Mouse (Mus musculus): Measurements from ENCODE around the gene Rundc3a. TPM values are rescaled to one million over a fixed set of nuclear protein-coding genes. Genes with fewer than 3 reads are reported as not detected.
A peak's percentile ranks its signal among the peaks of the same experiment; 100 is the strongest.

Rundc3a gene
- polyA plus RNA-seq, 1 experiment from 2014 or later, result 1.7 TPM

GRCm38 (mm10) chr11:102394421-102395124 is 1.4 kb downstream of the Rundc3a start:
- Histone ChIP-seq H3K4me1 (replicated peaks) (peaks cover 29% of the 10 kb centered on the region), H3K4me3 (replicated peaks) (no peak overlapping the region), H3K4me2 (peak overlapping the region; percentile 90; the same call in 1 of the 2 replicates)

DNA sequence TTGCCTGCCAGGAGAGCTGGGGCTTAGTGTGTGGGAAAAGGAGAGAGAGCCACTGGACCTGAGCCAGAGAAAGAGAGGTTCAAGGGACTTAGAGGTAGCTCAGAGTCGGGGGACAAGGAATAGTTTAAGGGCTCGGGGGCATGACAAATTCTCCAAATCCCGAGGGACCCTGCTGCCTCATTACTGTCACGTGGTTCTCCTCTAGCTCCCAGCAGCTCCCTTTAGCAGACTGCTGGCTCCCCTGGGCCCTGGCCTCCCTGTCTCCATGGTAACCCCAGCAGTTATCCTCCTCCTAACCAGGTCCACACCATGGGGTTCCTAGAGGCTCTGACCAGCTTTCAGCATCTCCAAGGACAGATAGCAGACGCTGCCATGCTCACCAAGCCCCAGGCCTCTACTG is 2.0 kb downstream of the Rundc3a start:
- H3K4me1 ChIP-seq (replicated peaks), result peaks cover 36% of the 10 kb centered on the region
- H3K36me3 ChIP-seq, result no peaks in the 10 kb centered on the region
- no peak overlapping the region for H3K27ac ChIP-seq
- no peak overlapping the region for H3K4me2 ChIP-seq
- no peak for ATAC-seq (ENCODE audit: insufficient number of reproducible peaks, insufficient read depth, low FRiP score, low TSS enrichment, low read depth)
- H3K27me3 ChIP-seq, result peaks cover 70% of the 10 kb centered on the region
- no peak overlapping the region for H3K9ac ChIP-seq (replicated peaks)
- no peak overlapping the region for H3K4me3 ChIP-seq (replicated peaks)
- 5% methylated on average over 5 of the region's 5 CpGs for WGBS
- H3K9me3 ChIP-seq, result no peaks in the 10 kb centered on the region

More at GRCm38 (mm10) chr11:102394421-102395124, 1.4 kb downstream of the Rundc3a start:
- Histone ChIP-seq H3K9me3 (no peaks in the 10 kb centered on the region), H3K9ac (replicated peaks) (no peak overlapping the region), H3K27me3 (peaks cover 63% of the 10 kb centered on the region), H3K36me3 (no peaks in the 10 kb centered on the region), H3K27ac (no peak overlapping the region)
- ATAC-seq (ENCODE audit: insufficient number of reproducible peaks, insufficient read depth, low FRiP score, low TSS enrichment, low read depth), result no peak
- 77% methylated on average over 9 of the region's 9 CpGs for WGBS

- ATAC-seq (ENCODE audit: insufficient number of reproducible peaks, insufficient read depth, low FRiP score, low TSS enrichment, low read depth), result no peak
- H3K27me3 ChIP-seq, result peaks cover 80% of the 10 kb centered on the region
- H3K27ac ChIP-seq, result no peak overlapping the region
- no peaks in the 10 kb centered on the region for H3K9me3 ChIP-seq
- WGBS, result 56% methylated on average over 6 of the region's 6 CpGs
- no peaks in the 10 kb centered on the region for H3K36me3 ChIP-seq
- no peak overlapping the region for H3K4me3 ChIP-seq (replicated peaks)
- no peak overlapping the region for H3K4me2 ChIP-seq
- H3K4me1 ChIP-seq (replicated peaks), result peaks cover 36% of the 10 kb centered on the region
- H3K9ac ChIP-seq (replicated peaks), result no peak overlapping the region
Observed at GRCm38 (mm10) chr11:102396263-102396662, 3.1 kb downstream of the Rundc3a start.

DNA sequence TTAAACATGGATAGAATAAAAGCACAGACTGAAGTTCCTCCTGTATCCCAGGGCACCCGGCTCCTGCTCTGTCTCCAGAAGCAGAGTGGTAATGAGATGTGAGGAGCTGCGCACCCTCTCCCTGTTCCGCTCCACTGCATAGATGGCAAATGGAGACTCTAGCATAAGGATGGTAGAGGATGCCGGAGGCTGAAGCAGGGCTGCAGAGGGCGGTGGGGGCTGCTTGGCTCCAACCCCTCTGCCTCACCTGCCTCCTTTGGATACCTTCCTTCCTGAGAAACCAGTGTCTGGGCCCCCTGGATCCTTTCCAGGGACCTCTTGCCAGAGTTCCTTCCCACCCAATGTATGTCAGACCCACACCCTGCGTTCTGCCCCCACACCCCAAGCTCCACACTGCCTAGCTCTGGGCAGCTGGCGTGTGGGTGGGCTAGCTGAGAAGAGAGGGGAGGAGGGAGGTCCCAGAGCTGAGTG is 3.5 kb downstream of the Rundc3a start:
- ATAC-seq (ENCODE audit: insufficient number of reproducible peaks, insufficient read depth, low FRiP score, low TSS enrichment, low read depth), result no peak
- peaks cover 36% of the 10 kb centered on the region for H3K4me1 ChIP-seq (replicated peaks)
- 0 out of 2 replicates have a peak, but pooled peaks cover under 1% of the 10 kb centered on the region for H3K36me3 ChIP-seq
- H3K9me3 ChIP-seq, result no peaks in the 10 kb centered on the region
- H3K9ac ChIP-seq (replicated peaks), result no peak overlapping the region
- no peak overlapping the region for H3K4me2 ChIP-seq
- no peak overlapping the region for H3K27ac ChIP-seq
- H3K27me3 ChIP-seq, result peaks cover 85% of the 10 kb centered on the region
- 82% methylated on average over 7 of the region's 7 CpGs for WGBS
- no peak overlapping the region for H3K4me3 ChIP-seq (replicated peaks)

DNA sequence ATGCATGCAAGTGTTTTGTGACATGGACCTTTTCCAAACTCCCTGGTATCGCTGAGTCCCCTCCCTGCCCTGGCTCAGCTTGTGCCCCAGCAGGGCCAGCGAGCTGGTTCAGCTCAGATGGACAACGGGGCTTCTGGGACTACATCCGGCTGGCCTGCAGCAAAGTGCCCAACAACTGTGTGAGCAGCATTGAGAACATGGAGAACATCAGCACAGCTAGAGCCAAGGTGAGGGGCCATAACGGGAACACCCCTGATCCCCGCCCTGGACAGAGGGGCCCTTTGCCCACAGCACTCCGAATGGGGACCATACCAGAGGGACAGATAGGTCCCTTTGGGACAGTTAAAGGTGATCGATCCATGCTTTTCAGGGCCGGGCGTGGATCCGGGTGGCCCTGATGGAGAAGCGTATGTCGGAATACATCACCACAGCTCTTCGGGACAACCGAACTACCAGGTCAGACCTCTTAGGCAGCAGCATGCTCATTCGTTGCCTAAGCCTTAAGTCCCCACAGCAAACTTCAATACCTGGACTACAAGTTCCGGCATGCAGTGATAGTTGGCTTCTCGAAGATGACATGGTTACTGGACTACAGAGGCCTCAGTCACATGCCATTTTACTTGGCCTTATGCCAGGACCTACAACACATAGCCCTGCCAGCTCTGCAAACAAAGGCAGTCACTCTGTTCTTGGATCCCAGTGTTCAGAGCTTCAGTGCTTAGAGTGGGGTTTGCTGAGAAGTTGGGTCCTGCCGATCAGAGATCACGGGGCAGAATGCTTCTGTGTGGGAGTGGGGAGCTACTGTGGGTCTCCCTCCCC is 5.0 kb downstream of the Rundc3a start:
- no peak for ATAC-seq (ENCODE audit: insufficient number of reproducible peaks, insufficient read depth, low FRiP score, low TSS enrichment, low read depth)
- H3K4me2 ChIP-seq, result no peak overlapping the region
- H3K4me3 ChIP-seq (replicated peaks), result no peak overlapping the region
- H3K27ac ChIP-seq, result no peak overlapping the region
- H3K27me3 ChIP-seq, result peaks cover 86% of the 10 kb centered on the region
- peaks cover 15% of the 10 kb centered on the region for H3K36me3 ChIP-seq
- peaks cover 29% of the 10 kb centered on the region for H3K4me1 ChIP-seq (replicated peaks)
- WGBS, result 80% methylated on average over 20 of the region's 20 CpGs
- no peaks in the 10 kb centered on the region for H3K9me3 ChIP-seq
- no peak overlapping the region for H3K9ac ChIP-seq (replicated peaks)

GRCm38 (mm10) chr11:102399107-102399506 is 5.9 kb downstream of the Rundc3a start:
- peaks cover 24% of the 10 kb centered on the region for H3K36me3 ChIP-seq
- H3K9ac ChIP-seq (replicated peaks), result no peak overlapping the region
- peaks cover 84% of the 10 kb centered on the region for H3K27me3 ChIP-seq
- peak overlapping the region; percentile 38; the same call in 1 of the 2 replicates for H3K4me3 ChIP-seq (replicated peaks)
- no peak for ATAC-seq (ENCODE audit: insufficient number of reproducible peaks, insufficient read depth, low FRiP score, low TSS enrichment, low read depth)
- no peaks in the 10 kb centered on the region for H3K9me3 ChIP-seq
- H3K4me1 ChIP-seq (replicated peaks), result peaks cover 21% of the 10 kb centered on the region
- H3K4me2 ChIP-seq, result peak overlapping the region; percentile 59
- H3K27ac ChIP-seq, result no peak overlapping the region
- WGBS, result 11% methylated on average over 15 of the region's 15 CpGs

DNA sequence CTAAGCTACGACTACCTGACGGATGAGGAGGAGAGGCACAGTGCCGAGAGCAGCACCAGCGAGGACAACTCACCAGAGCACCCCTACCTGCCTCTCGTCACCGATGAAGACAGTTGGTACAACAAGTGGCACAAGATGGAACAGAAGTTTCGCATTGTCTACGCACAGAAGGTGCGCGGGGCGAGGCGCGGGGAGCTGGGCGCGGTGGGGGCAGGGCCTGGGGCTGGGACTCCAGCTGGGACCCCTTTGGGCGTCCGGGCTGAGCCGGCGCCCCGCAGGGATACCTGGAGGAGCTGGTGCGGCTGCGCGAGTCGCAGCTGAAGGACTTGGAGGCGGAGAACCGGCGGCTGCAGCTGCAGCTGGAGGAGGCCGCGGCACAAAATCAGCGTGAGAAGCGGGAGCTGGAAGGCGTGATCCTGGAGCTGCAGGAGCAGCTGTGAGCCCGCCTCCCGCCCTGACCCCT is 6.4 kb downstream of the Rundc3a start:
- Histone ChIP-seq H3K4me3 (replicated peaks) (peak overlapping the region; percentile 38), H3K4me1 (replicated peaks) (peaks cover 17% of the 10 kb centered on the region), H3K4me2 (peak overlapping the region; percentile 59), H3K27ac (no peak overlapping the region), H3K27me3 (peaks cover 78% of the 10 kb centered on the region), H3K9ac (replicated peaks) (peak overlapping the region; percentile 35), H3K36me3 (peaks cover 30% of the 10 kb centered on the region), H3K9me3 (no peaks in the 10 kb centered on the region)
- no peak for ATAC-seq (ENCODE audit: insufficient number of reproducible peaks, insufficient read depth, low FRiP score, low TSS enrichment, low read depth)
- 2% methylated on average over 34 of the region's 34 CpGs for WGBS

DNA sequence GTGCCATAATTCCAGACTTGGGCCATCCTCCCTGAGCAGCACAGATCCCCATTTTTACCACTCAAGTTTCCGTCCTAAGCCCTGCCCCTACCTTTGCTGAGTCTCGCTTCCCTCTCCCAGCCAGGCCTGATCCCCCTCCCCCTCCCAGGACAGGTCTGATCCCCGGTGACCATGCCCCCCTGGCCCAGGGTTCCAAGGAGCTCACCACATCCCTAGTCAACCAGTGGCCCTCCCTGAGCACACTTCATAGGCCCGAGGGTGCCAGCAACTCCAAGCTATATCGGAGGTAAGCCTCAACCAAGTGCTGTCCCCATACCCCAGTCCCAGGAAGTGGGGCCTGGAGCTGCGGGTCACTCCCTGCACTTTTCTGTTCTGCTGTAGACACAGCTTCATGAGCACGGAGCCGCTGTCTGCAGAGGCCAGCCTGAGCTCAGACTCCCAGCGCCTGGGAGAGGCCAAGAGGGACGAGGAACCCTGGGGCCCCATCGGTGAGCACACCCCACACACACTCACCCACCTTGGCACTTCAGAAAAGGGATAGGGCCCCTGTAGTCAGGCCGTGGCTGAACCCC is 7.4 kb downstream of the Rundc3a start:
- WGBS, result 23% methylated on average over 12 of the region's 12 CpGs
- Histone ChIP-seq H3K9me3 (no peaks in the 10 kb centered on the region), H3K4me1 (replicated peaks) (peaks cover 13% of the 10 kb centered on the region), H3K27ac (no peak overlapping the region), H3K27me3 (peaks cover 69% of the 10 kb centered on the region), H3K4me2 (no peak overlapping the region), H3K36me3 (peaks cover 36% of the 10 kb centered on the region), H3K4me3 (replicated peaks) (no peak overlapping the region), H3K9ac (replicated peaks) (no peak overlapping the region; the same call in 1 of the 2 replicates)
- no peak for ATAC-seq (ENCODE audit: insufficient number of reproducible peaks, insufficient read depth, low FRiP score, low TSS enrichment, low read depth)

- no peak overlapping the region for H3K4me3 ChIP-seq (replicated peaks)
- H3K27ac ChIP-seq, result no peak overlapping the region
- peaks cover 24% of the 10 kb centered on the region for H3K4me1 ChIP-seq (replicated peaks)
- no peak overlapping the region for H3K4me2 ChIP-seq
- H3K9me3 ChIP-seq, result no peaks in the 10 kb centered on the region
- H3K9ac ChIP-seq (replicated peaks), result no peak overlapping the region
- ATAC-seq (ENCODE audit: insufficient number of reproducible peaks, insufficient read depth, low FRiP score, low TSS enrichment, low read depth), result no peak
- H3K27me3 ChIP-seq, result peaks cover 56% of the 10 kb centered on the region
- WGBS, result 59% methylated on average over 12 of the region's 12 CpGs
- H3K36me3 ChIP-seq, result peaks cover 37% of the 10 kb centered on the region
Observed at GRCm38 (mm10) chr11:102401898-102402500, 8.8 kb downstream of the Rundc3a start.

GRCm38 (mm10) chr11:102403657-102404056 is 10.5 kb downstream of the Rundc3a start:
- Histone ChIP-seq H3K27ac (no peak overlapping the region), H3K4me3 (replicated peaks) (no peak overlapping the region), H3K36me3 (peaks cover 37% of the 10 kb centered on the region), H3K27me3 (peaks cover 39% of the 10 kb centered on the region), H3K4me2 (no peak overlapping the region), H3K9ac (replicated peaks) (0 out of 2 replicates have a peak overlapping the region, but pooled peaks have one; percentile 31), H3K9me3 (no peaks in the 10 kb centered on the region), H3K4me1 (replicated peaks) (peaks cover 24% of the 10 kb centered on the region)
- 92% methylated on average over 11 of the region's 11 CpGs for WGBS
- no peak for ATAC-seq (ENCODE audit: insufficient number of reproducible peaks, insufficient read depth, low FRiP score, low TSS enrichment, low read depth)
